Mouse (Mus musculus) embryonic facial prominence, embryonic 15.5 days (tissue): ENCODE measurements around the gene Pheta1. TPM values are rescaled to one million over a fixed set of nuclear protein-coding genes. Genes with fewer than 3 reads are reported as not detected.

Experiments
- ATAC-seq: fragments of 200-750 bp; cut with Nextera tagmentation; 2 replicates; pipeline ENCODE4 v1.8.0; 2017; ENCODE audit warnings: low read depth, moderate TSS enrichment; ENCODE audit not compliant: insufficient number of reproducible peaks, low FRiP score, low TSS enrichment
- H3K27ac ChIP-seq: fragments of 300-500 bp; sonication (generic); replicated peaks from 2 replicates; pipeline ENCODE4 v1.5.1; 2015; ENCODE audit warnings: mild to moderate bottlenecking, inconsistent platforms
- H3K27me3 ChIP-seq: fragments of 300-500 bp; sonication (generic); 2 replicates; pipeline ENCODE4 v1.6.1; 2015; ENCODE audit warnings: inconsistent platforms
- H3K36me3 ChIP-seq: fragments of 300-500 bp; sonication (generic); 2 replicates; pipeline ENCODE4 v1.6.1; 2015; ENCODE audit warnings: mild to moderate bottlenecking, inconsistent platforms
- H3K4me1 ChIP-seq: fragments of 300-500 bp; sonication (generic); 2 replicates; pipeline ENCODE4 v1.6.1; 2015; ENCODE audit warnings: inconsistent platforms
- H3K4me2 ChIP-seq: fragments of 300-500 bp; sonication (generic); replicated peaks from 2 replicates; pipeline ENCODE4 v1.6.1; 2015; ENCODE audit warnings: mild to moderate bottlenecking, inconsistent platforms
- H3K4me3 ChIP-seq: fragments of 300-500 bp; sonication (generic); replicated peaks from 2 replicates; pipeline ENCODE4 v1.5.1; 2015; ENCODE audit warnings: mild to moderate bottlenecking, inconsistent platforms
- H3K9ac ChIP-seq: fragments of 300-500 bp; sonication (generic); 2 replicates; pipeline ENCODE4 v1.6.1; 2015; ENCODE audit warnings: inconsistent platforms
- H3K9me3 ChIP-seq: fragments of 300-500 bp; sonication (generic); replicated peaks from 2 replicates; pipeline ENCODE4 v1.6.1; 2016; ENCODE audit warnings: inconsistent platforms
- WGBS: fragments of 180-500 bp; shearing (Covaris S2); methylation state at CpG from one replicate; pipeline ENCODE4 v1.1.7; 2015; 5-methylcytosine and 5-hydroxymethylcytosine counted together
- microRNA-seq: library from miRNA; unstranded; fragments of <30 nt; microRNA quantifications from one replicate; pipeline ENCODE4, GENCODE M21; 2016; ENCODE audit warnings: borderline number of aligned reads
- polyA plus RNA-seq: library from polyadenylated mRNA; unstranded; fragments of >200 nt; fragmentation: Nextera tagmentation; extraction: Ambion mirVana; gene quantifications from 2 replicates; pipeline ENCODE4 v1.2.1, GENCODE M21; 2015

Gene Pheta1
- polyA plus RNA-seq, 1 experiment from 2014 or later = 28.1 TPM

- no peaks in the 10 kb centered on the region for H3K9me3 ChIP-seq
- WGBS = 49% methylated on average over 10 of the region's 10 CpGs
- ATAC-seq = no peak
- no peaks in the 10 kb centered on the region for H3K27me3 ChIP-seq
- no peak overlapping the region for H3K27ac ChIP-seq
- peaks cover 9% of the 10 kb centered on the region; the same call in 1 of the 2 replicates for H3K4me1 ChIP-seq
- no peak overlapping the region for H3K4me3 ChIP-seq
- H3K4me2 ChIP-seq = no peak overlapping the region
- no peak overlapping the region for H3K9ac ChIP-seq
- no peaks in the 10 kb centered on the region for H3K36me3 ChIP-seq
Measured at GRCm38 (mm10) chr5:121894647-121895046, 45.9 kb downstream of the Pheta1 start.

DNA sequence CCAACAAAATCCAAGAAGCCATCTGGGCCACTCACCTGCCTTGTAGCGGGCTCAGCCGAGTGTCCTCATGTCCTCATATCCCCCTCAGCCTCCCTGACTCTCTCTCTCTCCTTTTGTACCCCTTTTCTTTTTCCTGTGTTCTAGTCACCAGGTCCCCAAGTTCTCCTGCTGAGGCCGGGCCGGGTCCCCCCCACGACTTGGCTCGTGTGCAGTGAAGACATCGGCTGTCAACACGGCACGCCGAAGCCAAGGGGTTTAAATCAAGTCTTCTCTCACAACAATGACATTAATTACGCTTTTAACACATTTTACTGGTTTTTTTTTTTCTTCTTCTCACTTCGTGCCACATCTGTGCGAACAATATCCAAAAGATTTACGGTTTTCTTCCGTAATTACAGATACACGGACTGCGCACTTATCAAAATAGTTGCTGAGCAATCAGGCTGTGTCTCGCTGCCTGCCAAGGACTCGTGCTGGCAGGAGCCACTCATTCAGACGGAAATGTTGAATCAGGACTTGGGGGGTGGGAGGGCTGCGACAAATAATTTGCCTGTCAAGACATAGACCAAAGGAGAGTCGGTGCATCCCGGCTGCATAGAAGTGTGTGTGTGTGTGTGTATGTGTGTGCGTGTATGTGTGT, 46.5 kb downstream of the Pheta1 start:
- H3K9ac ChIP-seq = no peak overlapping the region
- ATAC-seq = no peak
- H3K9me3 ChIP-seq = no peaks in the 10 kb centered on the region
- H3K4me2 ChIP-seq = no peak overlapping the region
- no peaks in the 10 kb centered on the region for H3K27me3 ChIP-seq
- 54% methylated on average over 24 of the region's 24 CpGs for WGBS
- H3K36me3 ChIP-seq = no peaks in the 10 kb centered on the region
- no peak overlapping the region for H3K27ac ChIP-seq
- H3K4me3 ChIP-seq = no peak overlapping the region
- H3K4me1 ChIP-seq = peaks cover 9% of the 10 kb centered on the region; the same call in 1 of the 2 replicates

DNA sequence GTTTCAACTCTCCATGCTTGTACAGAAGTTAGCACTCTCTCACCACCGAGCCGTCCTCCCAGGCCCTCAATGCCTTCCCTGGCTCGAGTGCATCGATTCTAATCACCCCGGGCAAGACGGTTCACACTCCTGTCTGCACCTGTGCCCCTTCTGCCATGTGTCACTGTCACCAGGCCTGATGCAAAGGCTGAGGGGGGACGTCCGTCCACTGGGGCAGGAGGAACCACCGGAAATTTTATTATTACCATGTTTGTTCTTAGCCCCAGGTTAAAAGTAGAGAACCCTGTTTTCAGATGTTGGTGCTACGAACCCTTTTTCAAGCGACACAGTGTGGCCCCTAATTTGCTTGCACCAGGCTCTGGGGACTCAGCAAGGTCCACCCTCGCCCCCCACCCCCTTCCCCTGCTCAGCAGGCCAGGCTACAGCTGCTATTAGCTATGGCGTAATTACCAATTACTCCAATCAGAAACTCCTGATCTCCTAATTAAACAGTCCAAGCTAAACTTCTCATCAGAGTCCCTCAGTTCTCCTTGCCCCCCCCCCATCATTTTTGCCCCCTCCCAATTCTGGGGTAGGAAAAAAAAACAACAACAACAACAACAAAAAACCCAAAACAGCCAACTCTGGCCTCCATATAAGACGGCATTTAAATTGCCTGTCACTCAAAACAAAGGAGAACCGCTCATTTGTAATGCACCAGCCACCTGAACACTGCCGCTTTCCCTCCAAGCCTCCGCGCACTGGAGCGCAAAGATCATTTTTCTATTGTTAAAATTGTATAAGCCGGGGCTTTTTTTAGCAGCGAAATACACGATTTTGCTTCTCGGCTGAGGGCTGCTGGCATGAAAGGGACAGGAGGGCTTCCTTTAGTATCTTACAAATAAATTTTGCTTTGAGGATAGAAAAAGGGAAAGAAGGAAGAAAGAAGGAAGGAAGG, 54.3 kb downstream of the Pheta1 start:
- H3K4me3 ChIP-seq = no peak overlapping the region
- no peak overlapping the region for H3K9ac ChIP-seq
- H3K9me3 ChIP-seq = no peaks in the 10 kb centered on the region
- no peak overlapping the region for H3K27ac ChIP-seq
- no peak for ATAC-seq
- H3K4me1 ChIP-seq = 0 out of 2 replicates have a peak, but pooled peaks cover 2% of the 10 kb centered on the region
- no peaks in the 10 kb centered on the region for H3K36me3 ChIP-seq
- no peak overlapping the region for H3K4me2 ChIP-seq
- WGBS = 43% methylated on average over 23 of the region's 23 CpGs
- no peaks in the 10 kb centered on the region for H3K27me3 ChIP-seq

Small RNAs within 50 kb of the gene (microRNA-seq; reads per million reads assigned to microRNA genes)
- gene Mir7031 = not detected

Other genes starting within 250 kb of the Pheta1 start
- gene Acad12, start 230.0 kb upstream of the Pheta1 start, polyA plus RNA-seq = 2.0 and 2.4 TPM in 2 replicates
- gene Acad10, start 188.5 kb upstream of the Pheta1 start, polyA plus RNA-seq = 2.8 and 3.4 TPM in 2 replicates
- 47.4 and 50.2 TPM in 2 replicates for gene Brap, start 188.4 kb upstream of the Pheta1 start, polyA plus RNA-seq
- gene Atxn2, start 137.6 kb upstream of the Pheta1 start, polyA plus RNA-seq = 60.5 and 65.2 TPM in 2 replicates
- gene Sh2b3, start 11.3 kb upstream of the Pheta1 start, polyA plus RNA-seq = 17.5 and 18.7 TPM in 2 replicates
- 1.6 and 4.1 TPM in 2 replicates for gene Cux2, start 201.1 kb downstream of the Pheta1 start, polyA plus RNA-seq